Mouse (Mus musculus) c-Kit-negative CD71-positive TER-119-positive erythroid progenitor cells, embryonic 14.5 days (primary cell): ENCODE measurements around the gene Itga6.
A peak's percentile ranks its signal among the peaks of the same experiment; 100 is the strongest.
"Not testable (repeated sequence)": the region's sequence is repeated elsewhere in the genome, so short reads cannot be mapped to it uniquely, and the experiment has no call there.

ENCODE experiments used
- DNase-seq: peaks from one replicate; pipeline ENCODE4 v3.0.0-alpha.2; 2013; ENCODE audit warnings: low read depth, low spot score

The Itga6 gene

DNA sequence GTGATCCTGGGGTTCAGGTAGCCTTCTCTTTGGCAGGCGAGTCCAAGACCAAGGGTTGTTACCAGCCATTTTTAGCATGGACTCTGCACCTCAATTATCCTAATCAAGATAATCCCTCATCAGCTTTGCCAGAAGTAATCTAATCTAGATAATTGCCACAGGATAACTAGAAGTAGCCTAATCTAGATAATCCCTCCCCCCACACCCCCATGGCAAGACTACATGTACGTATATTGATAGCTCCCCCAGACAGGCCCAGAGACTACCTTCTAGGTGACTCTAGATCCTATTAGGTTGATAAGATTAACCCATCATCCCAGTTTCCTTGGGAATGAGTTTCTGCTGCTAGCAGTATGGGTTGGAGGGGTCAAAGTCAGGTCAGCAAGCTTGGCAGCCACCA lies 146.1 kb downstream of the Itga6 start:
- no peak for DNase-seq

DNA sequence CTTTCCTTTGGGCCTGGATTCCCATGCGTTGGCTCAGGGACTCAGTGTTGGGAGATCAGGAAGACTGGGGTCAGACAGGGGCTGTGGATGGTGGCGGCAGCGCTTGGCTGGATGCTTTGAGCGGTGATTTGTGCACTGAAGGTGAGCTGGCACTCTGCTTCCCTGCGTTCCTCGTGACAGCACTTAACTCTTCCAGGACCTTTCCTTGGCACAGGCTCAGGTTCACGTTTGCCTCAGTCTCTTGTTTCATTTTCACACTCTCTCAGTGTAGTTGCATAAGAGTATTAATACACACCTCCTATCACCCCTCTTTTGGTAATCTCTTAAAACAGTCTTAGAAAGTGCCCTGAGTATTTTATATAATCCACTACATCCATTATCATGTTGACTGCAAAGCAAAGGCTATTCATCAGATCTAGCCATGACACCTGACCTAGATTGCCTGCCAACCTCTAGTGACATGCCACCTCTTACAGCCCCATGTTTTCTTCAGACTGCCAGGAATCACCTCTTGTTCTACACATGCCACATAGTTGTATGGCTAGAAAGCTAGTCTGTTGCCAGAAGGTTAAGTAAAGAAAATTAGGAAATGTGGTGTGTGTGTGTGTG lies 147.4 kb downstream of the Itga6 start:
- DNase-seq = no peak

DNA sequence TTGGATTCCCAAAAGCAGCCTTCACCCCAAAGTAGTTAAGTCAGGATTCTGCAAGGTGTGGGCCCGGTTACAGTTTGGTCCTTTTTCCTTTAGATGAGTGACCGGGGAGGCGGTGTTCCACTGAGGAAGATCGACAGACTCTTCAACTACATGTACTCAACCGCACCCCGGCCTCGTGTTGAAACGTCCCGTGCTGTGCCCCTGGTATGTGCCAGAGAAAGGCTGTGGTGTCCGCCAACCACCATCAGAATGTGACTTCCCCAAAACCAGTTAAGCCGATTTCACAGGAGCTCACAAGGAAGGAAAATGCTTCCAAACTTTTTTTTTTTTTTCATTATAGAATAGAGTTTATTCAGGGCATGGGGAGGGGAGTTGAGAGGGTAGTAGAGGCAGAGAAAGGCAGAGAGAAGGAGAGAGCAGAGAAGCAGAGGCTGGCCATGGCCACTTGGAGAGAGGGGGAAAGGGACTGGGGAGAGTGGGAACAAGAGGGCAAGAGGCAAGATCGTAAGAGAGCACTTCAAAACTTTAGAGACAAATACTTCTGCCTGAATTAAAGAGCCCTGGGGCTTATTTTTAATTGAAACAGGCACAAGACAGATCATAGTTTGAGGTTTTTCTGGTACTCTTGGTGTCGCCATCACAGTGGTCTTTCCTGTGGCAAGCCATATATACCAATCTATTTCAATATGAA lies 150.3 kb downstream of the Itga6 start:
- no peak for DNase-seq

DNA sequence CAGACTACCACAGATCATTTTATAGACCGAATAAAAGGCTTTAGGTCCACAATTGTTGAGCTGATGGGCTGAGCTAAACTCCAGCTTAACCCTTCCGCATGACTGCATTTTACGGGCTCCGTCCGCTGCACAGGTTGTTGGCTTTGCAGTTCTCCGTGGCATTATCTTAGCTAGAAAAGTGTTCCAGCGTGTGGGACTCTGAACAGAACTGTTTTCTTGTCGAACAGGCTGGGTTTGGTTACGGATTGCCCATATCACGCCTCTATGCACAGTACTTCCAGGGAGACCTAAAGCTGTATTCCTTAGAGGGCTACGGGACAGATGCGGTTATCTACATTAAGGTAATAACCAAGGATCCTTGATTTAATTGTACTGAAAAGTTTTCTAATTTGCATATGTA lies 152.0 kb downstream of the Itga6 start:
- DNase-seq = no peak

DNA sequence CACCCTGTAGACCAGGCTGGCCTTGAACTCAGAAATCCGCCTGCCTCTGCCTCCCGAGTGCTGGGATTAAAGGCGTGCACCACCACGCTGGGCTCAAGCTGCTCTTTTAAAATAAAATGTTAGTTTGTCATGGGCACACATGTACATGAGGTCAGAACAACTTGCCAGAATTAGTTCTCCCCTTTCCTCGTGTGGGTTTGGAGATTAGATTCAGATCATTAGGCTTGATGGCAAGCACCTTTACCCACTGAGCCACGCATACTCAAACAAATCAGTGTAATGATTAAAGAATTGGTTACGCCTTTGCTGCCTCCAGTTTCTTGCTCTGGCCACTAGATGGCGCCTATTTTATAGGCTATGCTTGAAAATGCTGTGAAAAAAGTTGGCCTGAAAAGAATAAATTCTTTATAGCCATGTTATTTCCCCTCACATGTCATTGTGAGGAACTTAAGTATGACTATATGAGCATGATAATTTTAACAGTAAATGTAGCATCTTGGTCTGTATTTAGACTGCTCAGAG lies 153.0 kb downstream of the Itga6 start:
- DNase-seq = peak; percentile 12

DNA sequence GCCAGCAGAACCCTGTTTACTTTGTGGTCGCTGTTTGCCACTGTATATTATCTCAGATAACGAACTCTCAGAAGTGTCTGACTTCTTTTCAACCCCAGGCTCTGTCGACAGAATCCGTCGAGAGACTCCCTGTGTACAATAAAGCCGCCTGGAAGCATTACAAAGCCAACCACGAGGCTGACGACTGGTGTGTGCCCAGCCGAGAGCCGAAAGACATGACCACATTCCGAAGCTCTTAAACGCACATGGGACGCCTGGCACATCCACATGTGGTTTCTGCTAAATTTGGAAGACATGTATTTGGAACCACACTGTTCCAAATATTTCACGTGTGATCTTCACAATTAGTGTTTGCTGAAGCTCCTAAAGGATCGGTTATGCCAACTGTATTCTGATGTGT lies 154.5 kb downstream of the Itga6 start:
- DNase-seq = no peak

DNA sequence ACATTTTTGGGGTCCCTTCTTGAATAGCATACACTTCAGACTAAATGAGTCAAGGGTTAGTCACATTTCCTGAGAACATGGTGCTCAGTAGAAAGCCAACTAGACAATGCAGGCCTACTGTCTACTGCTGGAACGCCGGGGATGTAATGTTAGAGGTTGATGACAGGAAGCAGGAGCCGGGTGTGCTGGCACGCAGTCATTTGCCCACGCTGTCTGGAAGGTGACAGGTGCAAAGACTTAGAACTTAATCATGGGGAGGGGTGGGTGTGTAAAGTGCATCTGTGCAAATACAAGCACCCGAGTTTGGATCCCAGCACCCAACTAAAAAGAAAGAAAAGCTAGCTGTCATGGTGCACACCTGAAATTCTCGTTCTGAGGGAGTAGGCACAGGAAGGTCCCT lies 159.7 kb downstream of the Itga6 start:
- no peak for DNase-seq

DNA sequence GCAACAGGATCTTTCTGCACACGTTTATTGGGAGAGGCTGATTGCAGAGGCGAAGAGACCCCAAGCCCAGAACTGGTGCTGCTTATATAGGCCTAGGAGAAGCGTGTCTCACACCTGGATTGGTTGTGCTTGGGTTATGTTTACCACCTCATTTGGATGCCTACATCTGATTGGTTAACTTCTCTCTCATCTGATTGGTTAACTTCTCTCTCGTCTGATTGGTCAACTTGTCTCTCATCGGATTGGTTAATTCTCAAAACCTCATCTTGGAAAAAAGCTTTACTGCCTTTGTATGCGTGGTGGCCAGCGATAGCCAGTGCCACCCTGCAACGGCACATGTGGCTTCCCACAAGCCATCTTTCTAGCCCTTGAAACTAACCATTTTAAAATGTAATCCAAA lies 160.9 kb downstream of the Itga6 start:
- DNase-seq = not testable (repeated sequence)
